Mouse (Mus musculus) frontal cortex, postnatal 36 days (tissue): ENCODE results near the gene Slc8a1.

Source experiments
- DNase-seq, 2 experiments: peaks; one replicate each; pipeline ENCODE4 v3.0.0; 2022; ENCODE audit warnings: low spot score in 2 of 2

The Slc8a1 gene

GRCm38 (mm10) chr17:81669816-81670691, 68.1 kb downstream of the Slc8a1 start:
- DNase-seq, result peak; percentile 63 to 69

- peak; percentile 52 to 66 for DNase-seq
These were observed 68.9 kb downstream of the Slc8a1 start for GRCm38 (mm10) chr17:81669062-81669815.

GRCm38 (mm10) chr17:81668466-81668865, 69.7 kb downstream of the Slc8a1 start:
- no peak for DNase-seq

- DNase-seq, result no peak
These were observed 70.2 kb downstream of the Slc8a1 start for GRCm38 (mm10) chr17:81667935-81668334.

- peak in 1 of 2 experiments; percentile 62 for DNase-seq
These were observed 71.6 kb downstream of the Slc8a1 start for GRCm38 (mm10) chr17:81666551-81666950.

- DNase-seq, result no peak
These were observed 73.3 kb downstream of the Slc8a1 start for GRCm38 (mm10) chr17:81664916-81665315.

- no peak for DNase-seq
These were observed 80.3 kb downstream of the Slc8a1 start for GRCm38 (mm10) chr17:81657828-81658227.

- no peak for DNase-seq
These were observed 83.6 kb downstream of the Slc8a1 start for GRCm38 (mm10) chr17:81654548-81654947.

GRCm38 (mm10) chr17:81652958-81653357, 85.2 kb downstream of the Slc8a1 start:
- no peak for DNase-seq

GRCm38 (mm10) chr17:81636822-81637221, 101.4 kb downstream of the Slc8a1 start:
- no peak for DNase-seq

GRCm38 (mm10) chr17:81630471-81630870, 107.7 kb downstream of the Slc8a1 start:
- DNase-seq, result no peak

- peak in 1 of 2 experiments; percentile 29 for DNase-seq
These were observed 117.0 kb downstream of the Slc8a1 start for GRCm38 (mm10) chr17:81621188-81621644.

- no peak for DNase-seq
These were observed 119.7 kb downstream of the Slc8a1 start for GRCm38 (mm10) chr17:81618461-81618860.

GRCm38 (mm10) chr17:81616326-81616725, 121.9 kb downstream of the Slc8a1 start:
- DNase-seq, result no peak

- DNase-seq, result no peak
These were observed 122.8 kb downstream of the Slc8a1 start for GRCm38 (mm10) chr17:81615391-81615790.

GRCm38 (mm10) chr17:81607515-81607914, 130.7 kb downstream of the Slc8a1 start:
- no peak for DNase-seq

GRCm38 (mm10) chr17:81606084-81606483, 132.1 kb downstream of the Slc8a1 start:
- DNase-seq, result no peak

GRCm38 (mm10) chr17:81605219-81605660, 132.9 kb downstream of the Slc8a1 start:
- DNase-seq, result no peak

- DNase-seq, result no peak
These were observed 139.1 kb downstream of the Slc8a1 start for GRCm38 (mm10) chr17:81599072-81599471.

- no peak for DNase-seq
These were observed 148.4 kb downstream of the Slc8a1 start for GRCm38 (mm10) chr17:81589791-81590190.

- no peak for DNase-seq
These were observed 151.4 kb downstream of the Slc8a1 start for GRCm38 (mm10) chr17:81586759-81587158.

GRCm38 (mm10) chr17:81579728-81580425, 158.3 kb downstream of the Slc8a1 start:
- DNase-seq, result no peak
